Mouse (Mus musculus) liver, embryonic 12.5 days (tissue): ENCODE measurements around the gene Lsr. TPM values are rescaled to one million over a fixed set of nuclear protein-coding genes. Genes with fewer than 3 reads are reported as not detected.

ENCODE experiments used
- ATAC-seq: fragments of 200-750 bp; cut with Nextera tagmentation; 2 replicates; pipeline ENCODE4 v1.8.0; 2017; ENCODE audit warnings: moderate number of reproducible peaks, mild to moderate bottlenecking, moderate library complexity
- H3K27ac ChIP-seq: fragments of 300-500 bp; sonication (generic); 2 replicates; pipeline ENCODE4 v1.5.1; 2016; ENCODE audit warnings: mild to moderate bottlenecking
- H3K27me3 ChIP-seq: fragments of 300-500 bp; sonication (generic); replicated peaks from 2 replicates; pipeline ENCODE4 v1.6.1; 2016; ENCODE audit warnings: mild to moderate bottlenecking, moderate library complexity
- H3K36me3 ChIP-seq: fragments of 300-500 bp; sonication (generic); 2 replicates; pipeline ENCODE4 v1.6.1; 2016; ENCODE audit warnings: mild to moderate bottlenecking, moderate library complexity
- H3K4me1 ChIP-seq: fragments of 300-500 bp; sonication (generic); 2 replicates; pipeline ENCODE4 v1.6.1; 2016
- H3K4me2 ChIP-seq: fragments of 300-500 bp; sonication (generic); 2 replicates; pipeline ENCODE4 v1.6.1; 2016; ENCODE audit warnings: mild to moderate bottlenecking, moderate library complexity
- H3K4me3 ChIP-seq: fragments of 300-500 bp; sonication (generic); 2 replicates; pipeline ENCODE4 v1.5.1; 2016; ENCODE audit warnings: mild to moderate bottlenecking, moderate library complexity
- H3K9ac ChIP-seq: fragments of 300-500 bp; sonication (generic); 2 replicates; pipeline ENCODE4 v1.6.1; 2016; ENCODE audit warnings: mild to moderate bottlenecking, moderate library complexity
- H3K9me3 ChIP-seq: fragments of 300-500 bp; sonication (generic); replicated peaks from 2 replicates; pipeline ENCODE4 v1.6.1; 2016; ENCODE audit warnings: mild to moderate bottlenecking, moderate library complexity
- WGBS: fragments of 180-500 bp; shearing (Covaris S2); methylation state at CpG from one replicate; pipeline ENCODE4 v1.1.7; 2016; ENCODE audit not compliant: insufficient replicate concordance; 5-methylcytosine and 5-hydroxymethylcytosine counted together
- polyA plus RNA-seq: library from polyadenylated mRNA; unstranded; fragments of >200 nt; fragmentation: Nextera tagmentation; extraction: Ambion mirVana; gene quantifications from 2 replicates; pipeline ENCODE4 v1.2.1, GENCODE M21; 2016

Lsr gene
- 27.3 and 28.2 TPM in 2 replicates for polyA plus RNA-seq

- H3K4me2 ChIP-seq: peak within 1 kb of the TSS; percentile 65
- peak within 1 kb of the TSS; percentile 52 for H3K9ac ChIP-seq
- 2% methylated on average over 19 of the region's 19 CpGs for WGBS
- H3K9me3 ChIP-seq: no peaks in the 10 kb centered on the region
- ATAC-seq: no peak
- H3K36me3 ChIP-seq: no peaks in the 10 kb centered on the region
- peak within 1 kb of the TSS; percentile 52 for H3K4me3 ChIP-seq
- H3K4me1 ChIP-seq: peaks cover 12% of the 10 kb centered on the region
- peaks cover 24% of the 10 kb centered on the region for H3K27me3 ChIP-seq
- H3K27ac ChIP-seq: peak within 1 kb of the TSS; percentile 60; the same call in 1 of the 2 replicates
Observed at GRCm38 (mm10) chr7:30973251-30973500, at the start of gene Lsr. TSS of gene Lsr (minus strand) at chr7:30973464.

- no peak overlapping the region for H3K27ac ChIP-seq
- ATAC-seq: 0 out of 2 replicates have a peak, but pooled peaks have one; percentile 42
- H3K27me3 ChIP-seq: no peaks in the 10 kb centered on the region
- 56% methylated on average over 10 of the region's 10 CpGs for WGBS
- no peaks in the 10 kb centered on the region for H3K9me3 ChIP-seq
- no peaks in the 10 kb centered on the region for H3K36me3 ChIP-seq
- no peak overlapping the region for H3K4me3 ChIP-seq
- H3K4me1 ChIP-seq: peaks cover 8% of the 10 kb centered on the region; the same call in 1 of the 2 replicates
- H3K4me2 ChIP-seq: no peak overlapping the region
- no peak overlapping the region for H3K9ac ChIP-seq
Observed at GRCm38 (mm10) chr7:31017104-31017901, 44.0 kb upstream of the Lsr start.

GRCm38 (mm10) chr7:31012971-31013370, 39.7 kb upstream of the Lsr start:
- no peaks in the 10 kb centered on the region for H3K36me3 ChIP-seq
- peaks cover 14% of the 10 kb centered on the region; the same call in 1 of the 2 replicates for H3K4me1 ChIP-seq
- WGBS: 72% methylated on average over 5 of the region's 5 CpGs
- H3K9ac ChIP-seq: no peak overlapping the region
- no peak overlapping the region for H3K4me3 ChIP-seq
- H3K27me3 ChIP-seq: no peaks in the 10 kb centered on the region
- no peak overlapping the region for H3K4me2 ChIP-seq
- no peaks in the 10 kb centered on the region for H3K9me3 ChIP-seq
- no peak for ATAC-seq
- H3K27ac ChIP-seq: no peak overlapping the region

- Histone ChIP-seq H3K36me3 (no peaks in the 10 kb centered on the region), H3K9me3 (no peaks in the 10 kb centered on the region), H3K4me2 (no peak overlapping the region), H3K4me1 (0 out of 2 replicates have a peak, but pooled peaks cover 5% of the 10 kb centered on the region), H3K4me3 (no peak overlapping the region), H3K27ac (no peak overlapping the region), H3K9ac (no peak overlapping the region), H3K27me3 (no peaks in the 10 kb centered on the region)
- ATAC-seq: no peak
- 62% methylated on average over 3 of the region's 3 CpGs for WGBS
Observed at GRCm38 (mm10) chr7:31008889-31009288, 35.6 kb upstream of the Lsr start.

GRCm38 (mm10) chr7:31008175-31008574, 34.9 kb upstream of the Lsr start:
- Histone ChIP-seq H3K9me3 (no peaks in the 10 kb centered on the region), H3K27me3 (no peaks in the 10 kb centered on the region), H3K9ac (no peak overlapping the region), H3K4me3 (no peak overlapping the region), H3K27ac (no peak overlapping the region), H3K36me3 (no peaks in the 10 kb centered on the region), H3K4me1 (0 out of 2 replicates have a peak, but pooled peaks cover 5% of the 10 kb centered on the region), H3K4me2 (no peak overlapping the region)
- WGBS: 14% methylated on average over 1 of the region's 1 CpGs
- 0 out of 2 replicates have a peak, but pooled peaks have one; percentile 18 for ATAC-seq

GRCm38 (mm10) chr7:31007775-31008174, 34.5 kb upstream of the Lsr start:
- Histone ChIP-seq H3K9ac (no peak overlapping the region), H3K4me2 (no peak overlapping the region), H3K27ac (no peak overlapping the region), H3K4me1 (peaks cover 9% of the 10 kb centered on the region; the same call in 1 of the 2 replicates), H3K36me3 (no peaks in the 10 kb centered on the region), H3K4me3 (no peak overlapping the region), H3K9me3 (no peaks in the 10 kb centered on the region), H3K27me3 (no peaks in the 10 kb centered on the region)
- WGBS: 27% methylated on average over 1 of the region's 1 CpGs
- ATAC-seq: no peak

GRCm38 (mm10) chr7:31002650-31003049, 29.4 kb upstream of the Lsr start:
- peaks cover 24% of the 10 kb centered on the region for H3K4me1 ChIP-seq
- no peaks in the 10 kb centered on the region for H3K9me3 ChIP-seq
- H3K27ac ChIP-seq: 0 out of 2 replicates have a peak overlapping the region, but pooled peaks have one; percentile 30
- H3K4me3 ChIP-seq: no peak overlapping the region
- H3K27me3 ChIP-seq: no peaks in the 10 kb centered on the region
- no peak overlapping the region for H3K9ac ChIP-seq
- ATAC-seq: peak; percentile 51
- WGBS: 14% methylated on average over 8 of the region's 8 CpGs
- H3K36me3 ChIP-seq: no peaks in the 10 kb centered on the region
- 0 out of 2 replicates have a peak overlapping the region, but pooled peaks have one; percentile 1 for H3K4me2 ChIP-seq

- Histone ChIP-seq H3K9ac (no peak overlapping the region), H3K9me3 (0 out of 2 replicates have a peak, but pooled peaks cover 5% of the 10 kb centered on the region), H3K27ac (no peak overlapping the region), H3K4me2 (peak overlapping the region; percentile 16; the same call in 1 of the 2 replicates), H3K4me3 (no peak overlapping the region), H3K4me1 (peaks cover 24% of the 10 kb centered on the region), H3K36me3 (no peaks in the 10 kb centered on the region), H3K27me3 (no peaks in the 10 kb centered on the region)
- peak; percentile 42; the same call in 1 of the 2 replicates for ATAC-seq
- 18% methylated on average over 7 of the region's 7 CpGs for WGBS
Observed at GRCm38 (mm10) chr7:31000505-31001020, 27.3 kb upstream of the Lsr start.

GRCm38 (mm10) chr7:30996491-30996890, 23.2 kb upstream of the Lsr start:
- 73% methylated on average over 2 of the region's 2 CpGs for WGBS
- no peak overlapping the region for H3K4me3 ChIP-seq
- no peaks in the 10 kb centered on the region for H3K36me3 ChIP-seq
- no peak overlapping the region for H3K9ac ChIP-seq
- no peak overlapping the region for H3K4me2 ChIP-seq
- ATAC-seq: no peak
- 0 out of 2 replicates have a peak, but pooled peaks cover 5% of the 10 kb centered on the region for H3K9me3 ChIP-seq
- H3K27me3 ChIP-seq: no peaks in the 10 kb centered on the region
- no peak overlapping the region for H3K27ac ChIP-seq
- H3K4me1 ChIP-seq: peaks cover 12% of the 10 kb centered on the region

GRCm38 (mm10) chr7:30993986-30994385, 20.7 kb upstream of the Lsr start:
- H3K9ac ChIP-seq: no peak overlapping the region
- H3K4me1 ChIP-seq: no peaks in the 10 kb centered on the region
- H3K36me3 ChIP-seq: no peaks in the 10 kb centered on the region
- H3K9me3 ChIP-seq: 0 out of 2 replicates have a peak, but pooled peaks cover 5% of the 10 kb centered on the region
- H3K27me3 ChIP-seq: no peaks in the 10 kb centered on the region
- no peak overlapping the region for H3K27ac ChIP-seq
- ATAC-seq: no peak
- no peak overlapping the region for H3K4me2 ChIP-seq
- H3K4me3 ChIP-seq: no peak overlapping the region
- 80% methylated on average over 5 of the region's 5 CpGs for WGBS

- 54% methylated on average over 5 of the region's 5 CpGs for whole genome bisulfite sequencing
- Histone ChIP-seq H3K27ac (no peak overlapping the region), H3K9me3 (0 out of 2 replicates have a peak, but pooled peaks cover 5% of the 10 kb centered on the region), H3K4me1 (no peaks in the 10 kb centered on the region), H3K36me3 (no peaks in the 10 kb centered on the region), H3K27me3 (no peaks in the 10 kb centered on the region), H3K4me3 (no peak overlapping the region), H3K4me2 (no peak overlapping the region), H3K9ac (no peak overlapping the region)
- no peak for ATAC-seq
Observed at GRCm38 (mm10) chr7:30992148-30992547, 18.9 kb upstream of the Lsr start.

GRCm38 (mm10) chr7:30988519-30989162, 15.4 kb upstream of the Lsr start:
- Histone ChIP-seq H3K9ac (no peak overlapping the region), H3K4me3 (no peak overlapping the region), H3K4me2 (no peak overlapping the region), H3K9me3 (no peaks in the 10 kb centered on the region), H3K36me3 (no peaks in the 10 kb centered on the region), H3K27me3 (no peaks in the 10 kb centered on the region), H3K27ac (no peak overlapping the region), H3K4me1 (no peaks in the 10 kb centered on the region)
- ATAC-seq: 0 out of 2 replicates have a peak, but pooled peaks have one; percentile 35
- 67% methylated on average over 4 of the region's 4 CpGs for WGBS
